Mouse (Mus musculus): Measurements from ENCODE around the gene Gstp3. TPM values are rescaled to one million over a fixed set of nuclear protein-coding genes. Genes with fewer than 3 reads are reported as not detected.
"Not testable (repeated sequence)": the region's sequence is repeated elsewhere in the genome, so short reads cannot be mapped to it uniquely, and the experiment has no call there.

Gstp3 gene
- polyA plus RNA-seq, 2 experiments from 2014 or later: 158 to 206 TPM

GRCm38 (mm10) chr19:4037154-4037787 lies 22.1 kb downstream of the Gstp3 start:
- not testable (repeated sequence) for ATAC-seq

GRCm38 (mm10) chr19:4036327-4037045 lies 22.9 kb downstream of the Gstp3 start:
- ATAC-seq: no peak

- ATAC-seq: no peak
Measured at GRCm38 (mm10) chr19:4033742-4034141, 25.6 kb downstream of the Gstp3 start.

- no peak for ATAC-seq
Measured at GRCm38 (mm10) chr19:4033298-4033697, 26.1 kb downstream of the Gstp3 start.

- ATAC-seq: no peak
Measured at GRCm38 (mm10) chr19:4032668-4033067, 26.7 kb downstream of the Gstp3 start.

- ATAC-seq: no peak
Measured at GRCm38 (mm10) chr19:4027576-4027975, 31.8 kb downstream of the Gstp3 start.

GRCm38 (mm10) chr19:4023185-4023584 lies 36.2 kb downstream of the Gstp3 start:
- ATAC-seq: no peak

GRCm38 (mm10) chr19:4018743-4019583 lies 40.4 kb downstream of the Gstp3 start:
- ATAC-seq: peak; percentile 70

- ATAC-seq: no peak
Measured at GRCm38 (mm10) chr19:4017921-4018587, 41.3 kb downstream of the Gstp3 start.

GRCm38 (mm10) chr19:4015635-4016034 lies 43.7 kb downstream of the Gstp3 start:
- no peak for ATAC-seq

GRCm38 (mm10) chr19:4014802-4015201 lies 44.6 kb downstream of the Gstp3 start:
- ATAC-seq: no peak

GRCm38 (mm10) chr19:4013066-4013465 lies 46.3 kb downstream of the Gstp3 start:
- peak; percentile 45 for ATAC-seq

GRCm38 (mm10) chr19:4012432-4013022 lies 46.8 kb downstream of the Gstp3 start, which contains the start of gene Ndufv1:
Gene Ndufv1, minus strand, starts transcription at chr19:4012806.
- ATAC-seq: peak; percentile 99

GRCm38 (mm10) chr19:4011086-4011485 lies 48.3 kb downstream of the Gstp3 start:
- ATAC-seq: no peak

Other genes with a start within 250 kb of the Gstp3 start
- gene Chka, start 207.8 kb downstream of the Gstp3 start, polyA plus RNA-seq (2017; shearing (Covaris generic)): 1 to 10 TPM; 2.5 to 3.7 TPM
- gene Tcirg1, start 152.4 kb downstream of the Gstp3 start, polyA plus RNA-seq (2017; shearing (Covaris generic)): 100 to 1,000 TPM in 1 of 2 experiments, 10 to 100 TPM in 1; 51.3 to 100 TPM
- 100 to 1,000 TPM; 219 to 234 TPM for gene Ndufs8, start 146.8 kb downstream of the Gstp3 start, polyA plus RNA-seq (2017; shearing (Covaris generic))
- gene Aldh3b1, start 129.8 kb downstream of the Gstp3 start, polyA plus RNA-seq (2017; shearing (Covaris generic)): under 1 TPM in 1 of 2 experiments, not detected in 1; 0.85 TPM
- 10 to 100 TPM; 20.8 to 54.2 TPM for gene Unc93b1, start 124.4 kb downstream of the Gstp3 start, polyA plus RNA-seq (2017; shearing (Covaris generic))
- not detected for gene Aldh3b3, start 100.9 kb downstream of the Gstp3 start, polyA plus RNA-seq (2017; shearing (Covaris generic))
- gene Aldh3b2, start 87.2 kb downstream of the Gstp3 start, polyA plus RNA-seq (2017; shearing (Covaris generic)): not detected
- 1 to 10 TPM in 1 of 2 experiments, not detected in 1; 1.5 TPM for gene Acy3, start 73.0 kb downstream of the Gstp3 start, polyA plus RNA-seq (2017; shearing (Covaris generic))
- gene Tbx10, start 66.8 kb downstream of the Gstp3 start, polyA plus RNA-seq (2017; shearing (Covaris generic)): not detected
- gene Nudt8, start 59.0 kb downstream of the Gstp3 start, polyA plus RNA-seq (2017; shearing (Covaris generic)): 10 to 100 TPM; 10.7 to 15.2 TPM
- gene Gm49405, start 58.9 kb downstream of the Gstp3 start, polyA plus RNA-seq (2017; shearing (Covaris generic)): under 1 TPM; 0.78 to 0.96 TPM
- 1 to 10 TPM; 1.1 to 2.1 TPM for gene Doc2g, start 56.3 kb downstream of the Gstp3 start, polyA plus RNA-seq (2017; shearing (Covaris generic))
- gene Ndufv1, start 46.8 kb downstream of the Gstp3 start, polyA plus RNA-seq (2017; shearing (Covaris generic)): 100 to 1,000 TPM; 109 to 164 TPM
- 100 to 1,000 TPM; 543 to 655 TPM for gene Gstp1, start 21.6 kb downstream of the Gstp3 start, polyA plus RNA-seq (2017; shearing (Covaris generic))
- gene Gstp2, start 13.5 kb downstream of the Gstp3 start, polyA plus RNA-seq (2017; shearing (Covaris generic)): 1 to 10 TPM; 4.2 to 5.3 TPM
- not detected for gene Cabp2, start 22.0 kb upstream of the Gstp3 start, polyA plus RNA-seq (2017; shearing (Covaris generic))
- gene Cdk2ap2, start 37.6 kb upstream of the Gstp3 start, polyA plus RNA-seq (2017; shearing (Covaris generic)): 100 to 1,000 TPM; 328 to 403 TPM
- gene Pitpnm1, start 40.4 kb upstream of the Gstp3 start, polyA plus RNA-seq (2017; shearing (Covaris generic)): 100 to 1,000 TPM in 1 of 2 experiments, 10 to 100 TPM in 1; 98.7 to 113 TPM
- 100 to 1,000 TPM; 179 to 208 TPM for gene Aip, start 66.3 kb upstream of the Gstp3 start, polyA plus RNA-seq (2017; shearing (Covaris generic))
- gene Gpr152, start 80.2 kb upstream of the Gstp3 start, polyA plus RNA-seq (2017; shearing (Covaris generic)): under 1 TPM in 1 of 2 experiments, not detected in 1; 0.29 TPM
- gene Cabp4, start 84.5 kb upstream of the Gstp3 start, polyA plus RNA-seq (2017; shearing (Covaris generic)): under 1 TPM; 0.79 to 0.92 TPM
- gene Coro1b, start 89.0 kb upstream of the Gstp3 start, polyA plus RNA-seq (2017; shearing (Covaris generic)): 100 to 1,000 TPM; 236 to 310 TPM
- gene Ptprcap, start 94.0 kb upstream of the Gstp3 start, polyA plus RNA-seq (2017; shearing (Covaris generic)): 100 to 1,000 TPM; 836 to 870 TPM
- 10 to 100 TPM; 31.7 to 39.0 TPM for gene Rps6kb2, start 103.8 kb upstream of the Gstp3 start, polyA plus RNA-seq (2017; shearing (Covaris generic))
- gene Carns1, start 115.9 kb upstream of the Gstp3 start, polyA plus RNA-seq (2017; shearing (Covaris generic)): 10 to 100 TPM in 1 of 2 experiments, 1 to 10 TPM in 1; 9.4 to 11.9 TPM
- 100 to 1,000 TPM; 594 to 924 TPM for gene Tbc1d10c, start 131.7 kb upstream of the Gstp3 start, polyA plus RNA-seq (2017; shearing (Covaris generic))
- 100 to 1,000 TPM; 835 to 936 TPM for gene Ppp1ca, start 132.5 kb upstream of the Gstp3 start, polyA plus RNA-seq (2017; shearing (Covaris generic))
- gene Rad9a, start 142.1 kb upstream of the Gstp3 start, polyA plus RNA-seq (2017; shearing (Covaris generic)): 10 to 100 TPM; 63.6 to 83.6 TPM
- gene Clcf1, start 154.7 kb upstream of the Gstp3 start, polyA plus RNA-seq (2017; shearing (Covaris generic)): 10 to 100 TPM; 35.0 to 46.5 TPM
- not detected for gene AC109138.7, start 154.8 kb upstream of the Gstp3 start, polyA plus RNA-seq (2017; shearing (Covaris generic))
- 100 to 1,000 TPM; 117 to 127 TPM for gene Pold4, start 172.3 kb upstream of the Gstp3 start, polyA plus RNA-seq (2017; shearing (Covaris generic))
- gene Ssh3, start 209.6 kb upstream of the Gstp3 start, polyA plus RNA-seq (2017; shearing (Covaris generic)): 10 to 100 TPM in 1 of 2 experiments, 1 to 10 TPM in 1; 8.1 to 15.9 TPM
- 1 to 10 TPM; 2.4 to 2.5 TPM for gene Ankrd13d, start 223.6 kb upstream of the Gstp3 start, polyA plus RNA-seq (2017; shearing (Covaris generic))
- 100 to 1,000 TPM in 1 of 2 experiments, 10 to 100 TPM in 1; 93.7 to 101 TPM for gene Grk2, start 246.7 kb upstream of the Gstp3 start, polyA plus RNA-seq (2017; shearing (Covaris generic))

All from CD4-positive, CD25-positive, alpha-beta regulatory T cell, adult 4 months (primary cell).